Mouse (Mus musculus) lung, adult 2 months (tissue): ENCODE data around the gene Me3.

Source experiments
- CTCF ChIP-seq: fragments of 200-500 bp; IDR thresholded peaks from 2 replicates; pipeline ENCODE4 v1.5.1; 2011; ENCODE audit warnings: mild to moderate bottlenecking, low read length, control low read depth; ENCODE audit not compliant: insufficient read depth
- POLR2A ChIP-seq: fragments of 200-500 bp; IDR thresholded peaks from 2 replicates; pipeline ENCODE4 v1.6.1; 2011; ENCODE audit warnings: low read depth, mild to moderate bottlenecking, control low read depth, low read length, borderline replicate concordance; ENCODE audit errors: extremely low read depth

DNA sequence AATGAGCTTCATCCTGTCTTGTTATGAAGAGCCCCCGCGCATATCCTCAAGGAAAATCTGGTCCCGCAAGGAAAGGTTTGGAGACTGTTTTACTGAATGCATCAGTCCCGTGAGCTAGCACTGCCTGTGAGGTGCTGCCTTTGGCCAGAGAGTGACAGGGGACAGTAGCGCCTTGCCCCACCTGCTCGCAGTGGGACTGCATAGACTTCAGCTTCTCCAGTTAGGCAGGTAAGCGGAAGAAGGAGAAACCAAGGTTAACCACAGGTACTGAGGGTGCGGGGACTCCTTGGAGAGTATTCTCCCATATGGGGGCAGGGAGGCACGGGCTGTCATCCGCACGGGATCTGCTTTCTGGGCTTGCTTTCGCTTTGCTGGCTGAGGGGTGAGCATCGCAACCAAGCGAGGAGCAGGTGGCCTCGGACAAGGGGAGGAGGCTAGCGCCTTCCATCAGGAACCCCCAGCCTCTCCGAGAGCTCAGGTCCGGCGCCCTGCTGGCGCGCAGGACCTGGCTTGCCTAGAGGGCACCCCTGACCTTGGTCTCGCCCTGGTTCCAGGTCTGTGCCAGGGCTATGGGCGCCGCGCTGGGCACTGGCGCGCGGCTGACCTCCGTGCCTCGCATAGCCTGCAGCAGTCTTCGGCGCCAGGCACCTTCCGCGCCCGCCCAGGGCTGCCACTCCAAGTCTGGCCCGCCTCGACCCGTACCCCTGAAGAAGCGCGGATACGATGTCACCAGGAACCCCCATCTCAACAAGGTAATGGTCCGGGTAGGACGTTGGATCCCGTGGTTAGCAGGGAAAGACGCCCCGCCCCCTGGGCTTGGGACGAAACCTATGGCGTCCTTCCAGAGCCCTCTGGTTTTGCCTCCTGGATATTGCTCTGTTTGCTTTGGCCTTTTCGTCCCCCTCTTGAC is at the start of gene Me3:
- TF ChIP-seq CTCF (no peak), POLR2A (peak; percentile 28; the same call in 1 of the 2 replicates)
